7 mouse cellular contexts compared by ENCODE assay signal in the genomic region with DNA sequence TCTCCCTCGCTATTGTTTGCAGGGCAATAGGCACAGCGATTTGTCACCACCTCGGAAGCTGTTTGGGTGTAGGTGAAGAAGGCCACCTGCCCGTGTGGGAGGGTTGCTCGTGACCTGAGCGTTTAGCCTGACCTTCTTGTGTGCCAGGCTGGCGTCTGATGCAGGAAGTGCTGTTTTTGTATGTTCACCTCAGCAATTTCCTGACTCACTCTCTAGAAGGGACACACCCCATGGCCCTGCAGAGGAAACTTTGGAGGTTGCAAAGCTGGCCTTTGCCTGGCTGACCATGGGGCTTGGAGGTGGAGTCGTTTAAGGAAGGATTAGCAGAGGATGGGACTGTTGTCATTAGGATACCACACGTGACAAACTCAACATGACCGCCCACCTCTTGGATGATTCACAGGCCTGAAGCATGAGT. TPM values are rescaled to one million over a fixed set of nuclear protein-coding genes. Genes with fewer than 3 reads are reported as not detected.
A peak's percentile ranks its signal among the peaks of the same experiment; 100 is the strongest.
DNase-seq lines count a peak whose midpoint lies in the region; ATAC-seq lines count a peak whose summit lies in the region.

No protein-coding gene starts in this region.

- ATAC-seq in hematopoietic stem cell, adult 5-6 weeks (replicated peaks in 1 of 2; ENCODE audit: insufficient read depth in 1 of 2, low FRiP score in 2 of 2, low TSS enrichment in 1 of 2, low read depth in 1 of 2, poor library complexity in 2 of 2, severe bottlenecking in 2 of 2) = peak; percentile 18 to 46; a peak in 1 of 4 replicates
- ATAC-seq in megakaryocyte progenitor cell, adult 5-6 weeks (replicated peaks; ENCODE audit: poor library complexity) = no peak

- DNase-seq in B cell, adult 2 months = peak; percentile 66 to 71
- peak; percentile 34 to 44 for DNase-seq in CD8-positive naive resting alpha-beta T cell, adult 2 months (ENCODE audit: low read depth in 2 of 2, low spot score in 2 of 2)
- DNase-seq in lung, postnatal 14 days = peak; percentile 45
- peak; percentile 42 for DNase-seq in urinary bladder, postnatal 25 days (ENCODE audit: low spot score)
- no peak for DNase-seq in cerebellum, adult 9-11 months

RNA-seq across cellular contexts. Expression of a gene that starts 18.9 kb away (rescaled TPM):
- total RNA-seq in hematopoietic stem cell, adult 5-6 weeks (2017) = 95.9 and 106 TPM in 2 replicates
- 124 and 137 TPM in 2 replicates for total RNA-seq in megakaryocyte progenitor cell, adult 5-6 weeks (2015)
- total RNA-seq in megakaryocyte progenitor cell, adult 5-6 weeks (2017) = 105 and 114 TPM in 2 replicates
